Mouse (Mus musculus): Measurements from ENCODE around the gene Rap1gap2. TPM values are rescaled to one million over a fixed set of nuclear protein-coding genes. Genes with fewer than 3 reads are reported as not detected.

Gene Rap1gap2
- total RNA-seq, 2 experiments from 2014 or later: 175 to 205 TPM

DNA sequence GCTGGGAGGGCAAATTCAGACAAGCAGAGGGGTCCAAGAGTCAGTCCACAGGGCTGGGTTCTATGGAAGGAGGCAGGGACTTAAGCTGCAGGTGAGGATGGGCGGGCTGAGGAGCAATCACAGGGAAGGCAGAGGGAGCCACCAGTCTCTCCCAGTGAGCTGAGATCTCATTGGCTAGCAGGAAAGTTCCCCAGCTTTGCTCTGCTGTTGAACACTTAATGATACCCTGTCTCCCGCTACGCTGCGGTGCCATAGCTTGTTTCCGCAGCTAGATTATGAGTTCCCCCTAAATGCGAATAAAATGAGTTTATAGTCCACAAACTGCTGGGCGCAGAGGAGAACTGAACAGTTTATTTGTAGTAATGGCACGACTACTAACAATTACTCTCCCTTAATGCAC is 170.6 kb downstream of the Rap1gap2 start:
- intact Hi-C loops (cut with DNase I): no loop called here
- no peak for DNase-seq (ENCODE audit: low spot score in 2 of 2)

DNA sequence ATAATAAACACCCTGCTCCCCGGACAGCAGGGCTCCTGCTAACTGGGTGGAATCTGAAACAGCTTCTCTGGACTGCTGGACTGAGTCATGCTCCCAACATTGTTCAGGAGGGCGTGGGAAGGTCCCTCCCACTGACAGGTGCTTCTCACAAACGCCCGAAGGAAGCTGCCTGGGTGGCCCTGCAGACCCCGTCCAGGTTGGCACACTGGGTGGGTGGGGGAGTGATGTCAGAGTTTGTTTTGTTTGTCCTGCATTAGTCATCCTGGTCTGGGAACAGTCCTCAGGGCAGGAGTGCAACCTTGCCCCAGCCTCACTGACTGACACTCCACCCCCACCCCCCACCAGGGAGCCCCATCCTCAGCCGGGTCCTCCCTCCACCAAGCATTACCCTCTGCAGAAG is 171.5 kb downstream of the Rap1gap2 start:
- intact Hi-C loops (cut with DNase I): no loop called here
- peak in 1 of 2 experiments; percentile 63 for DNase-seq (ENCODE audit: low spot score in 2 of 2)

DNA sequence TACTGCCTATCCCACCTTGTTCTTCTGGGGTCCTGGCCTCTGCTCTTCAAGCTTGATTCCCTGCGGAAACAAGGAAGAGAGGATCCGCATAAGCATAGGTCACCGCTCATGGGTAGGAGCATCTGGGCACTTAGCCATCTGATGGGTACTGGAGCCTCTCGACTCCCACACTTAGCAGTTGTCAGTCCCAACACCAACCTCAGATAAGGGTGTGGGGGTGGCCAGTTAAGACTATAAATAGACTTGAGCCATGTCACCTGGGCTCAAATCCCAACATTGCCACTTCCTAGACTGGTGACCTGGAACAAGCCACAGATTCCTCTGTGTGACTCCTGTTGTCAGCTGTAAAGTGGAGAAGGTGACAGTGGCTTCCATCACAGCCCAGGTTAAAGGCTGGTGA is 172.5 kb downstream of the Rap1gap2 start:
- intact Hi-C loops (cut with DNase I): no loop called here
- no peak for DNase-seq (ENCODE audit: low spot score in 2 of 2)

DNA sequence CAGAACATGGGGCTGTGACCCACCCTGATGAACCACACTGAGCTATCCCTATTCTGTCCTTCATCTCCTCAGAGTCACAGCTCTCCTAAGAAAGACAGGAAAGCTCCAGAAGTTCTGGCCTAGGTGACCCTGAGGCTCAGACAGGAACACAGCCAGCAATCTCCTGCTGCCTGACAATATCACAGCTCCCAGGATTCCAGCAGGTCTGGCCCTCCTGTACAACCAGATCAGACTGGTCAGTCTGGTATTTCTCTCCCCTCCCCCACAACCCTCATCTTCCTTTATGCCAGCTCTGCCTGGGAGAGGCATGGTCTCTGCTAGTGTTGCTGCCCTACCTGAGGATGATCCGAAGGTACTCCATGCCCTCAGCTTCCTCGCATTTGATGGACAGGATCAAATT is 175.3 kb downstream of the Rap1gap2 start:
- intact Hi-C loops (cut with DNase I): no loop called here
- no peak for DNase-seq (ENCODE audit: low spot score in 2 of 2)

DNA sequence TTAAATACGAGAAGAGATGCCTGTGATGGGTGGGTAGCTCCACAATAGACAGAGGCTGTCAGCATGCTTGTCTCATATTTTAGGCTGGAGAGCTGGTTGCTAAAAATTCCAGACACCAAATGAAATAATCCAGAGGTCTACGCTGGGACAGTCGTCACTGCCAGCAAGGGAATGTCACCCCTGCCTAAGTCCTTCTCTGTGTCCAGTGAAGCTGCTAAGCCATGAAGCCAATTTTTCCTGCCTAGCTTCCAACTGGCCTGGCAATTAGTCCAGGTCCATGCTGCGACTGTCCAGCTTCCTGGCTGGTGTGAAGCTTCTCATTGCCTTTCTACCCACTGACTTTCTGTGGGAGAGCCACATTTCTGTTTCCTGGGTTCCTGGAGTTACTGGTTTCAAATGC is 177.7 kb downstream of the Rap1gap2 start:
- intact Hi-C loops (cut with DNase I): no loop called here
- DNase-seq (ENCODE audit: low spot score in 2 of 2): no peak

DNA sequence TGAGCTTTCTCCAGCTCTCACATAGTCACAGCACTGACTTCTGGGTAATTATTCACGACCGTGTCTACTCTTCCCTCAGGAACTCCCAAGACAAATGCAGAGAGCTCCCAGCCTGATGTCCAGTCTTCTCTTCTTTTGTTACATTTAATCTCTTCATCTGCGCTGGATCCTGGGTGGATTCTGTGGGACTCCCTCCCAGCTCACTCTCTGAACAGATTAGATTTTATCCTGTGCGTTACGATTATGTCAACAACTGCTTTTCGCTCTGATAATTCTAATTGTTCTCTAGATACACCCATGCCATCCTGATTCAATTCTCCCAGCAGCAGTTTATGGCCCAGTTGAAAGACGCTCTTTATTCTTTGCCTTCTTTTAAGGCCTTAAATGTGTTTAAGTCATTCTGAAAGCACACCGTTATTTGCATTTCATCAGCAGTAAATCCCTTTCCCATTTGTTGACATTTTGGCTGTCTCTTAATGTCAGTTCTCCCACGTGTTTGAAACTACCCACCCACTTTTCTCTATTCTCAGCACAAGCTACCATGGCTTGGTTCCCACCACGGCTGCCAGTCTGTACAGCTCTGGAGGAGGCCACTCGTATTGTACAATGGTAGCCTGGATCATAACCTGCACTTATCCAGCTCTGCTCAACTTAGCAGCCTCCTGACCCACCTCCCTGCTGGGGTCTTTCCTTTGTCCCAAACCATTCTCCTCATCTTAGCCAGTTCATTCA is 180.8 kb downstream of the Rap1gap2 start:
- DNase-seq (ENCODE audit: low spot score in 2 of 2): peak in 1 of 2 experiments; percentile 73
- intact Hi-C loops (cut with DNase I): no loop called here

DNA sequence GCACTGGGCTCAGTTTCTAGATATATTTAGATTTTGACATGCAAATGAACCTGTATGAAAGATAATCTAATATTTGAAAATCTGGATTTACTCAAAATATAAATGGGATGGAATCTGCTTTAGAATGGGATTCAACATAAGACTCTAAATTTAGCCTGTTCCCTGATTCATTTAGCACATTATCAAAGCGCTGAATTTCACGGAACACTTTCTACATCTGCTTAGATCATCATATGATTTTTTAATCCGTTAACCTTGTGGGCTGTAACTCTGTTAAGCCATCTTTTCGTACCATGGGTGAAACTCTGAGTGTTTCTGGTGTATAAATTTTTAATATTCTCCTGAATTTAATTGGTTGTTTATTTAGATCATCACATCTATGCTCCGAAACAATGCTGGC is 184.4 kb downstream of the Rap1gap2 start:
- peak in 1 of 2 experiments; percentile 53 for DNase-seq (ENCODE audit: low spot score in 2 of 2)
- intact Hi-C loops (cut with DNase I): no loop called here

DNA sequence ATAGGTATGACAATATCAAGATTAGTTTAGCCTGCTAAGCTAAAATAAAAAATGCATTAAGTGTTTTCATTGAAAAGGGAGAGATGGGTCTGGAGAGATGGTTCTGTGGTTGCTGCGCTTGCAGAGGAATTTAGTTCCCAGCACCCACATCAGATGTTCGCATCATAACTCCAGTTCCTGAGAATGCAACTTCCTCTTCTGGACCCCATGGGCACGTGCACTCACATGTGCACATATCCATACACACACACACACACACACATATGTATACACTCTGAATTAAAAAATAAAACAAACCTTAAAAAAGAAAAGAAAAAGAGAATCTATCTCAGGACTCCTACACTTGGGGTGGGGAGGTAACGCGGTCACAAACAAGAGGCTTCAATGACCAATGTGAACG is 188.7 kb downstream of the Rap1gap2 start:
- DNase-seq (ENCODE audit: low spot score in 2 of 2): no peak
- intact Hi-C loops (cut with DNase I): no loop called here

DNA sequence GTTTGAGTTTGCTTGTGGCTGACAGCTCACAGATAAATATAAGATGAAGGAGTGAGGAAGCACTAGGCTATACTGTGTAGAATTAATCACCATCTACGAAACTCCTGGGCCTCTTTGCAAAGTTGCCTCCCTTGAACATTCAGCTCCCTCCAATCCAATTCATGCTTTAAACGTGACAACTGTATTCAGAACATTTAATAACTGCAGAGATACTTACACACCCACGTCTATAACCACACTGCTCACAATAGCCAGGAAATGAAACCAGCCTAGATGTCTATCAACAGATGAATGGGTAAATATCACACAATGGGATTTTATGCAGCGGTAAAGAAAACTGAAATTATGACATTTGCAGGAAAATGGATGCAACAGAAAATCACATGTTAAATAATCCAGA is 189.6 kb downstream of the Rap1gap2 start:
- intact Hi-C loops (cut with DNase I): no loop called here
- no peak for DNase-seq (ENCODE audit: low spot score in 2 of 2)

DNA sequence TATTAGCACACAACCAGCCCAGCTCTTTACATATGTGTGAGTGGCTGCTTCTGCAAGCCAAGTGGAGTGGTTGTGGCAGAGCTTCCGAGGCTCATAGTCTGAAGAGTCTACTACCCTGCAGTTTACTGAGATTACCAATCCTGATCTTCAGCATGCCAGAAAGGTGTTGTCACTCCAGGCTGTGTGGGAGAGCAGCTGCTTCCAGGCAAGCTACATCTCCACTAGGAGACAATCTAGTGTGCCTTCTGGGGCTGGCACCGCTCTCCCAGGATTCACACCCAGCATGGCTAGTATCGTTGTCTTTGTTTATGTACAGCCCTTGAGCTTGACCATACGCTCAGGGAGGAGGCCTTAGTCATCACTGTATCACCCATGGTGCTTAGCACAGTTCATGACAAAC is 191.1 kb downstream of the Rap1gap2 start:
- intact Hi-C loops (cut with DNase I): no loop called here

DNA sequence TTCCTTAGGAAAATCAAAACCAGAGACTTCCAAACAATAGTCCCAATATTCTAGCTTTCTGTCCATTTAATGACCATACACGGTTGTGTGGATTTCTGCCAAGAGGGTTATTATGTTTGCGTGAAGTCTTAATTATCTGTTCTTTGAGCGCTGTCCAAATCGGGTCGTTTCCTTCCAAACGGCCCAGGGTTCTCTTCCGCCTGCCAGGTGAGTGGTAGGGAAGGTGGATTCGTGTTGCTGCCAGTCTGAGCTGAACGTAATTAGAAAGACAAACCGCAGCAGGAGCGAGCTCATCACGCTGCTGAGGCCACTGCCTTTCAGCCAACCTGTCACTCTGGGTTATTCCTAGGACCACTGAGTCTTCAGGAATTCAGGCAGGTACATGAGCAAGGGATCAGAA is 195.0 kb downstream of the Rap1gap2 start:
- intact Hi-C loops (cut with DNase I): no loop called here
- DNase-seq (ENCODE audit: low spot score in 2 of 2): no peak

More for the DNA sequence above, 191.1 kb downstream of the Rap1gap2 start:
- no peak for DNase-seq (ENCODE audit: low spot score in 2 of 2)

DNA sequence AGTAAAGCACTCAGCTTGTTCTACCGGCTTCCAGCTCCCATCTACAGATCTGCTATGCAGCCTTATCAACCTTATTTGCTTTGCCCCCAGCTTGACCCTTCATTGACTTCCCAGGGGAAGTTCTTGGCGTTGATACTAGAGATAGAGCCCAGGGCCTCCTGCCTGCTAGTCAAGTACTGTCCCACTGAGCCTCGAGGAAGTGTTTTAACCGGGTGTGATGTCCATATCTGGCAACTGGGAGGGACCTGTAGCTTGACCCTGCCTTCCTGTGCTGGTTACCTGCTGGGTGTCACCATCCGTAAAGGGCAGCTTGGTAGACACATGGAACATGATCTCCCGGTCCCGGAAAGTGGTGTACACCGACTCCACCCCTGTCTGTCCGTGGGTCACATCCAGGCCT is 196.6 kb downstream of the Rap1gap2 start:
- no peak for DNase-seq (ENCODE audit: low spot score in 2 of 2)
- intact Hi-C loops (cut with DNase I): no loop called here

DNA sequence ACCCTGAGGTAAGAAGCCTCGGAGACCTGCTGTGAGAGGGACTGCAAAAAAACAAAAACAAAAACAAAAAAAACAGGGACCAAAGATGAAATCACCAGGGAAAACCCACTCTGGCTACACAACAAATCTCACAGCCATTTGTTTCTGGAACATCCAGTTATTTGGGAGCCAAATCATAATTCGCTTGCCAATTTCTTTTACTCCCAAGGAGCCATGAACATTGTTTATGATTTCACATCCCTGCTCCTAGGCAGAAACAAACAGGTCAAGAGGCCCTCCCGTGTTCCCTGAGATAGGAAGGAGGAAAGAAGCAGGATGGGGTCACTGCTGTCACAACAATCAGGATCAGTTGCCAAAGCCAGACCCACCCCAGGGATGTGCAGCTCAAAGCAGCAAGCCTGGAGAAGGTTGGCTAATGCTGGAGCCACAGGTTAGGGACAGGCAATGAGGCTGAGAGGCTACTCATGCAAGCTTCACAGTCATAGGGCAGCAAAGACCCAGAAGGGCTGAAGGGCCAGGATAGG is 197.2 kb downstream of the Rap1gap2 start:
- DNase-seq (ENCODE audit: low spot score in 2 of 2): no peak
- intact Hi-C loops (cut with DNase I): no loop called here

DNA sequence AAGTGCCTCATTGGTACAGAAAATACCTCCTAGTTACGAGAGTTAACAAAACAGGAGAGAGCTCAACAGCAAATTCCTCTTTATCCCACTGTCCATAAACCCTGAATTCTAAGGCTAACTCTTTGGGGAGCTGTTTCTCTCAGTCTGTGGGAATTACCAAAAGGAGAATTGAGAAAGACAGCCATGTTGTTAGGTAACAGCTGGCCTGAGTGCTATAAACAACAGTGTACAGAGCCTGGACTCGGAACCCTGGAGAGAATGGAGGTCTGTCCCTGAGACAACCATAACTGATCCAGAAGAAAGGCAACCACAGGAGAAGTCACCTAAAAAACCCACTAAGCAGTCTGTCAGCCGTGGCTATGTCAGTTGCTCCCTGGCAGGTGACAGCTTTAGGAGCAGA is 198.3 kb downstream of the Rap1gap2 start:
- intact Hi-C loops (cut with DNase I): no loop called here
- no peak for DNase-seq (ENCODE audit: low spot score in 2 of 2)

DNA sequence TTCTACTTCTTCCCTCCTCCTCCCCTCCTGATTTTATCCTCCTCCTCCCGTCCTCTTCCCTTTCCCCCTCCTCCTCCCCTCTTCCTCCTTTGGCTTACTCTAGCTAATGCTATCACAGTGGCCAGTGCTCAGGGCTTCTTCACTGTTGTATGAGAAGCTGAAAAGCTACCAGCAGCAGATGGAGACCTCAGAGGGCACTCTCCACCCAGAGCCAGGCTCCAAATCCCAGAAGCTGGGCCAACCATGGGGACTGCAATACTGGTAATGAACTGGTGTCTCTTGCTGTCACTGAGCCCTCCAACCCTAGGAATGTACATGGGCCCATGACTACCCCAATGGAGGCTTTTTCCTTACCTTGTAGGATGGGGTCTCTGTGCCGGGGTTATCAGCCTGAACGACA is 198.8 kb downstream of the Rap1gap2 start:
- DNase-seq (ENCODE audit: low spot score in 2 of 2): no peak
- intact Hi-C loops (cut with DNase I): no loop called here

DNA sequence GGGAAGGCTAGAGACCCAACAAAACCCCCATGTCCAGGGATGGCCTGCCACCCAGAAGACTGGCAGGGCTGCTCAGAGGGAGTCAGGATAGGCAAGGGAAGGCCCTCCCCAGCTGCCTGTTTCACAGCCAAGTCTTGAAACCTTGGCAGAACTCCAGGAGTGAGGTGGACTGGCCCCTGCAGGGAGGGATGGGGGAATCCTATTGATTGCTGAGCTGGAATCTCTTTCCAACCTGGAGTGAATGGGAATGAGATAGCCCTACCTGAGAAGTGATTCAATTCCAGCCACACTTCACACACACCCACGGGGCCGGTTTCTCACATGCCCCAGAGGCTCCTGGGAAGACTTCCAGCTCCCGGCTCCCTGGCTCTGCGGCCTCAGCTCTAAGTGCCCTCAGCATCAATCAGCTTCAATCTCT is 200.9 kb downstream of the Rap1gap2 start:
- peak in 1 of 2 experiments; percentile 59 for DNase-seq (ENCODE audit: low spot score in 2 of 2)
- intact Hi-C loops (cut with DNase I): no loop called here

DNA sequence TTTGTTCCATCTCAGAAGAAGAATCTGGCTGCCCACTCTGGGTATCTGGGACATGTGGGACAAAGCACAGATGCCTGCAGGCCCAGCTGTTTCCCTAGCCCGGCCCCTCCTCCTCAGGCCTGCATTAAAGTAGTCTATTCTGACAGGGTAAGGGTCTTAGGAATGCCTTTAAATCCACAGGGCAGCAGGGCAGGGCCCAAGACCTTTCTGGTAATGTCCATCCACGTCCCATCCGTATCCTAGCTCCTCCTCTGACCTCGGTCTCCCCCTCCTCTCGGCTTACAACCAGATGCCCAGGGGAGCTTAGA is 201.3 kb downstream of the Rap1gap2 start:
- intact Hi-C loops (cut with DNase I): no loop called here
- DNase-seq (ENCODE audit: low spot score in 2 of 2): peak in 1 of 2 experiments; percentile 52

DNA sequence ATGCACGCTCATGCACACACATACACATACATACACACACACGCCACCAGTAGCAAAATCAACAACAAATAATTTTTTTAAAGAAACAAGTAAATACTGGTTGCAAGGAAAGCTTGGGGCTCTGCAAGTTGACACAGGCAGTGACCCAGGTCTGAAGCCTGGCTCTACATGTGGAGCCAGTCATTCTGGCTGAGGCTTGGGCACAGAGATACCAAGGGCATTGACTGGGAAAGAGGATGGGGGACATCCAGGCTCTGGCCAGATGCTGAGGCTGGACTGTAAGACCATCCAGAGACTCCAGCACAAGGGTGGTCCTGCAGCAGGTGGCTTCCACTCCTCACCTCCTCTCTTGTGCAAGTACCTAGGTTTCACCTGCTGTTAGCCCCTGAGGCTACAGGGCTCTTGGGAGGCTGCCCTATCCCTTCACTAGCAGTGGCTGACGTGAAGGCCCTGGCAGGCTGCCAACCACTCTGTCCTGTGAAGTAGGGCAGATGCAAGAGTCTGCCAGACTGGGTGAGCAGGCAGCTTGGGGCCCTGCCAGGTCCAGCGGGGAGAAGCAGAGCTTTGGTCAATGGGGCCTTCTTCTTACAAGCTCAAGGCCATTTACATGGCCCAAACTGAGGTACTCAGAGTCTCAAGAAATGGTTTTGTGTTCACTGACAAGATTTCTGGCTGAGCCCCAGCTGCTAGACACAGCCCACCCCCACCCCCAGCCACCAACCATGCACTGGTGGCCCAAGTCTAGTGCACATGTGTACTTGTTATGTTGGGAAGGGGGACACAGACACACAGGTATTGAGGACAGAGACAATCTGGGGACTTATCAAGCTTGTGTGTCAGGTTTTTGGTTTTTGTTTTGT is 201.9 kb downstream of the Rap1gap2 start:
- intact Hi-C loops (cut with DNase I): no loop called here
- peak; percentile 85 to 93 for DNase-seq (ENCODE audit: low spot score in 2 of 2)

DNA sequence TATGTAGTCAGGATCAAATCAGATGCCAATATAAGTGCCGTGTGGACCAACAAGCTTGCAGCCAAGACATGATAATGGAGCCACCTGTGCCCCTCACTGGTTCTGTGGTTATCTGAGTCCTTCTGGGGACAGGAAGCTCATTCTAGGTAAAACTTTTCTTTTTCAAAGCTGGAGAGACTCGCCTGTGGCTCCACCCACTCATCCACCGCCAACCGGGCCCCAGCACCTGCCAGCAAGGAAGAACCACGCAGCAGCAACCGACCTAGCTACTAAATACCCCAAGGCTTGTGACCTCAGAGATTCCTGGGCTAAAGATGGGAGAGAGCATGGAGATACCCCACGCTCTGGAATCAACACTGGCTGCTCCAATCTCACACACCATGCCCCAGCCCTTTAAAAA is 205.5 kb downstream of the Rap1gap2 start:
- no peak for DNase-seq (ENCODE audit: low spot score in 2 of 2)
- intact Hi-C loops (cut with DNase I): no loop called here

DNA sequence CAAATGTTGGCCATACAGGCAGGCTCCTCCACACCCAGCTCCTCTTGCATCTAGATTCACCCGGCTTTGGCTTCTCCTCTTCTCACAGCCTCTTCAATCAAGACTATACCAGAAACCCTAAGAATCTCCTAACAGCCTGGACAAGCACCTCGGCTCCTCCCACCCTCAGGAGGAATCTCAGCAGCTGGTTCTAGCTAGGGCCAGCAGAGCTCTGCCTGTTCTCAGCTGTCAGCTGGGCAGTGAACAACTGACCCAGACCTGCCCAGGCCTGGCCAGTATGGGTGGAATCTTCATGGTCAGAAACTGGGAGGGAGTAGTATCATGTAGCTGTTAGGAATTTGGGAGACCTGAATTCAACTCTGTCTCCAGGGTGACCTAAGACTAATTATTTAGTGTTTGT is 206.5 kb downstream of the Rap1gap2 start:
- intact Hi-C loops (cut with DNase I): no loop called here

DNA sequence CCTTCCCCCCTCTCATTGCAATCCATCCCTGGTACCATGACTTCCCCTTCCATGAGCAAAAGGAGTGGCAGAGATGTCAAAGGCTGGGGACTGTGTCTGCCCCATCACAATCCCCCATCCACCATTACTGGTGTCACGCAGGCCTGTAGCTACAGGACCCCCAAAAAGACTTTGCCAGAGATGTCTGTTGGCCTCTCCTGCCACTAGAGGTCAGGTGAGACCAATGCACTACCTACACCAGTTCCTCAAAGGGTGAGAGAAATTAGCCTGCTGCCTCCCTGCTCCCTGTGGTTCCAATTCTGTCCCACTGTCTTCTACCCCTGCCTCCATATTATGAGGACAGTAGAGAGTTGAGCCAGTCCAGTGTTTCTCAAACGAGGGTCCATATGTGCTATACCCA is 208.6 kb downstream of the Rap1gap2 start:
- no peak for DNase-seq (ENCODE audit: low spot score in 2 of 2)
- intact Hi-C loops (cut with DNase I): no loop called here

More for the DNA sequence above, 206.5 kb downstream of the Rap1gap2 start:
- DNase-seq (ENCODE audit: low spot score in 2 of 2): no peak
